Mouse (Mus musculus) lung, postnatal 4 days (tissue): ENCODE measurements at regions not wholly inside any gene's neighbourhood (a gene's known extent, or its start where the extent isn't known, plus 50 kb on each side); places are given as distances from the start of the nearest gene placed in this dataset.

Source experiments
- DNase-seq, 2 experiments: peaks; one replicate each; pipeline ENCODE4 v3.0.0; 2021

DNA sequence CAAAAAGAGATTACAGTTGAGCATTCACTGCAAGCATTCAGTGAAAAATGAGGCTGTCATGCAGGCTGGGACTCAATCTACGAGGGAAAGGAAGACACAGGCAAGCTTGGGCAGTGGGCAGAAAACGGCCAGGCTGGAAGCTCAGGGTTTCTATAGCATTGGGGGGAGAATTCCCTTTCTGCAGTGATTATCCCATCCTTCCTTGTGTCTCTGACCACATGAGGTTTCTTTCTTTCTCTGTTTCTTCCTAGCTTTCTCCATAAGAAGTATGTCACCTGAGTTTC is 56.0 kb upstream of the Cox10 start:
- no peak for DNase-seq

DNA sequence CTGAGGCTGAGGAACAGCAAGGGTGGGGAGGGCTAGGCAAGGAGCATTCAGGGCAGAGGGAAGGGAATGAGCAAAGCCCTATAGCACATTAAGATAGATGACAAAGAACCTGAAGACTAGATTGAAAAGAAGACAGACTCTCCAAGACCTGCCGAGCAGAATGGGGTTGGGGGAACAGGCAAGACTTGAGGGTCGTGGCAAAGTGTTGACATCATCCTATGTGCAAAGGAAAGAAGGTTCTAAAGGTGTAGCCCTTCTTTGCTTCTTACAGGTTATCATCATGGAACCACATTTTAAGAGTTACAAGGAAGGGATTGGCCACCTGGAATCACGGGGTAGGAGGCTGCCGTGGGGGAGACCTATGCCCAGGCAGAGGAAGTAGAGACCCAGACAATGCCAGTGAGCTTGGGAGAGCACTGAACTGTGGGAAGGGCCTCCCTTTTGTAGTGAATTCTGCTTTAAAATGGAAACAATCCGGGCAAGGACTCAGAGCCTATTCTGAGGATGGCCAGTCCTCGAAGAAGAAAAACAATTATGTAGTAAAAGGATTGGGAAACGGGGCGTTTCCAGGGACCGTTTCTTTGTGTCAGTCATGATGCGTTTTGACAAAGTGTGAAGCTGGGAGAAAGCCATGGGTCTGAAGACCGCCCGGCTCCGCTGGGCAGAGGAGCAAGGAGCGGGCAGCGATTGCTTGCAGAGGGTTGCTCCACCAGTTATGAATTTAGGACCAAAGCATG is 55.5 kb upstream of the Cox10 start:
- no peak for DNase-seq
